Mouse (Mus musculus) mature B cell (primary cell): ENCODE results near the gene Gm10295.

Experiments used
- in situ Hi-C: fragments of 300-500 bp; cut with MboI; formaldehyde crosslinking; loops from 2 replicates; pipeline ENCODE4 v1.14.3; 2019

Gene Gm10295

DNA sequence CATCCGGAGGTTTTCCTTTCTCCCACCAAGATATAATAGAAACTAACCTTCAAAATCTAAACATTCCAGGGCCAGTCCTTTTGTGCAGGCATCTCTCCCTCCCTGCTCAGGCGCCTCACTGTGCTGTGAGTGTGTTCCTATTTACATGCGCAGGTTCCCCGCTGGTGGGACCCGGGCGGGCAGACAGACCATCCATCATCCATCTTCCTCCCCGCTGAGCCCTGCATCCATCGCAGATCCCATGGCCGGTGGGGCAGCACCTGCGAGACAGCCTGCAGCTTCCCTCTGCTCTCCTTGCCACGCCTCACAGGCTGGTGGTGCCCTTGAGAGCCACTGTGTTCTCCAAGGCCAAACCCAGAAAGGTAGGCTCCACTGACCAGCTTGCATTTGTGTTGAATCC, at the start of gene Gm10295:
Gene Gm10295 (minus strand): TSS at position 122 of the 400 bp plus-strand sequence.
- in situ Hi-C loops: no loop called here

DNA sequence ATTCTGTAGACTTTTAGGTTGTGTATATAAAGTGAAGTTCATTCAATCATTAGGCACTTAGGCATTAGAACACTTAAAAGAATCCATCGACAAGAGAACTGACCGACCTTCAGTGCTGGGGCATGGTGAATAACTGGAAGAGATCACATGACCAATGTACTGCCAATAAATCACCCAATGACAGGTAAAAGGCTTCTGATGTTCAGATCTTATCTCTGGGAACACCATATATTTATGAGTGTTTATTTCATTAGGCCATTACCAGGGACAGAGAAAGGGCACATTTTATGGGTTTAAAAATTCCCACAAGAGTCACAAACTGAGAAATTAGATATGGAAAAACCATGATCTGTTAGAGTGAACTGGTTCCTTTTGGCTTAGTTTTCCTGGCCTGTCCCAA, 49.7 kb upstream of the Gm10295 start:
- in situ Hi-C loops: no loop called here

DNA sequence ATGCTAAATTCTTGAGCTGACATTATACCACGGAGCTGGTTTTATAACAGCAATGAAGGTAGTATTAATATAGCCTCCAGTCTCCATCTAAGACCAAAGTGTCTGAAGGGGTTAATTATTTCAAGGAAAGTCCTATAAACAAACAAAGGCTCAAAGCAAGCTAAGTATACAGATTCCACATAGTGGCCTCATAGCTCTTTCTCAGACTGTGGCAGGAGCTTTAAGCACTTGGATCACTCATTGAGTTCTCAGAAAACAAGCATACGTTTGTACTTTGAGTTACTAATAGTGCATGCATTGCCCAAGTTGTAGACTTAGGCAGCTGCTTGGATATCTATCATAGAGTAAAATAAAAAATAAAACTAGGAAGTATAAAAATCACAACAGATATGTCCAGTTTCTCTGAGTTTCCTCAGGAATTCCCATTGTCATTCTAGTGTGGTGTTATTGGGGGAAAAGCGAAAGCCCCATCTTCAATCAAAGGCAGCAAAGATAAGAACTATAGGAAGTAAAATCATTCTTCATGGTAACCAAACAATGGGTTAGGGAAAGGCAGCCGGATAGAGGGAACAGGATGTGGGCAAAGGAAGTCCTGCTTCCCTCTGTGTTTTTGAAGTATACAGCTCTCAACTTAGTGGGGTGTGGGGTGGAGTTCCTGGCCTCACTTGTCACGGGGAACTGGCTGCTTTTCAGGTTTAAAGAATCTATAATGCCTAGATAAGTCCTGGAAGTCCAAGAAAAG, 48.8 kb upstream of the Gm10295 start:
- in situ Hi-C loops: no loop called here

- in situ Hi-C loops: no loop called here
These were observed 47.9 kb upstream of the Gm10295 start for GRCm38 (mm10) chr7:71398959-71399756.

GRCm38 (mm10) chr7:71398389-71398788, 47.1 kb upstream of the Gm10295 start:
- in situ Hi-C loops: no loop called here

DNA sequence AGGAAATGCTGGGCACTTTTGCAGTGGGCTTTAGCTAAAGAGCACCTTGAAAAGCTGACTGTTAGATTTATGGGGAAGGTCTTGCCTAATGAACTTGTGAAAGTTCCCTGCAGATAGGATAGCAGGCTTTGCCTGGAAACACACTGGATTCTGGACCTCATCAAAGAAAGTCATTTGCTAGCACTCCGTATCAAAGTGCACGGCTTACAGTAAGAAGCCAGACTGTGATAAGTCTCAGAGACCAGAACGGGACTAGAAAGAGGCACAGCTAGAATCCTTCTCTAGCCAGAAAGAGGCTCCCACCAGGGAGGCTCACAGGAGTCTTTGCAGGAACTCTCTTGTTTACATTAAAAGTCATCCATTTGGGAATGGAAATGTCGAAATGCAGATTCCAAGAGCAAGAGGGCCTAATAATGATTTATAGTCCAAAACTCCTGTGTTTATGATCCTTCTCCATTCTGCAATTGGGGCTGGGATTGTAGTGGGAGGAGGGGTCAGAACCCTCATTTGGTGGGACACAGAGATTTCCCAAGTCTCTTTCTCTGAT, 41.6 kb upstream of the Gm10295 start:
- in situ Hi-C loops: no loop called here

GRCm38 (mm10) chr7:71391333-71391732, 40.0 kb upstream of the Gm10295 start:
- in situ Hi-C loops: no loop called here

DNA sequence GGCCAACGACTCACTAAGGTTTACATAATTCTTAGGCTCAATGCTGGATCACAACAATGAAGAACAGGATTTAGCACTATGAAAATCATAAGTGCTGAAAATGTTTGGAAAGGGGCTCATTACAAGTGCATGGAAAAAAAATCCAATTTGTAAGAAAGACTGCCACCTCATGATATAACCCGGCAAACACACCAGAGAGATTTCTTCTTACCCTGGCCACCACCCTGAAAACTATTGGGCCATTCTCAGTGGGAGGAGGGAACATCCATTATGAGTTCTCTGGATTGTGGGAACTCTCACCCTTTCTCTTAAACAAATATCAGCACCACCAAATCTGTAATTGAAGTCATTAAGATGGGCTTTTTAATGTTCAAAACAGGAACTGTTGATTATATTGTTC, 39.0 kb upstream of the Gm10295 start:
- in situ Hi-C loops: no loop called here

DNA sequence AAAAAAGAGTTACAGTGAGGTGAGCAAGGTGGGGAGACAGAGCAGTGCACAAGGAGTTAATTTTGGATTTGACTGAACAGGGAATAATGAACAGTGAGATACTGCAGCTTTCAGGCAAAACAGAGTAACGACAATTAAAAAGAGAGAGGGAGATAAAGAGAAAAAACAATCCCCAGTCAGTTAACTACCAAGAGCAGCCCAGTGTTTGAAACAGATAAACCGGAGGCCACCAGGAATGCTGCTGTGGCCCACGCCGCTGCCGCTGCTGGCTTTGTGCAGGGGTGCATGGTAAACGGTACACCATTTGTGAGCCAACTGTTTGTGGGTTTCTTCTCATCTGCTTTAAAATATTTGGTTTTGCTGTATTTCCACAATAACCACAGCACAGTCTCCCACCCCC, 34.8 kb upstream of the Gm10295 start:
- in situ Hi-C loops: no loop called here

- in situ Hi-C loops: no loop called here
These were observed 33.6 kb upstream of the Gm10295 start for GRCm38 (mm10) chr7:71384921-71385320.

DNA sequence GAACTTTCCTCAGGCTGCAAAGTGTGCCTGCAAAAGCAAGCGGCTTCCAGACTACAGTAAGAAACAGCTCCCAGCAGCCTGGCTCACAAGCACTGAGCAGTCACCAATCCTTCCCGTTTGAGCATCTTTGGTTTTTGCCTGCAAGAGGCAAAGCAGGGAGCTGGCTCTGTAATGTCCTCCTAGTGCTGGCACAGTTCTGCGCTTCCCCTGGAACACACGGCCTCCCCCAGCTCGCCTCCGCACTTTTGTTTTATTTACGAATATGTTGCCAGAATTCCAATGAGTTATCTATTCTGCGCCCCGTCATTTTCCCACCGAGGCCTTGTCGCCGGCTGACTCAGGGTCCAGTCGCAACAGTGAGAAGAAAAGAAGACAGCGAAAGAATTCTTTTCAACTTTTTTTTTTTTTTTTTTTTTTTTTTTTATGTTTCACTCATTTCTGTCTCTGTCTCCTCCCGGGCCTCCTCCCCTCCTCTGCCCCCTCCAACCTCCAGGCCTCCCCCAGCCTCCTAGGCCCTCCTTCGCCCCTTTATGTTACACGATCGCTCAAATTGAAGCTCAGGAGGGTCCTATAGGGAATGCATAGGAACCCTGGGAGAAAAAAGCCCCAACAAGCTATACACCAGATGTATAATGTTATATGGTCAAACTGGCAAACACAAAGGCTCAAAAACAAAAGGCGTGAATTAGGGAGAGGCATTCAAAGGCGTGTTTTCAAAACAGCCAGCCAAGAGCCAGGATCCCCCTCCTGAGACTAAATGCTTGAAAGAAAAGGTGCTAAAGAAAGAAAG, 32.3 kb upstream of the Gm10295 start:
- in situ Hi-C loops: no loop called here

DNA sequence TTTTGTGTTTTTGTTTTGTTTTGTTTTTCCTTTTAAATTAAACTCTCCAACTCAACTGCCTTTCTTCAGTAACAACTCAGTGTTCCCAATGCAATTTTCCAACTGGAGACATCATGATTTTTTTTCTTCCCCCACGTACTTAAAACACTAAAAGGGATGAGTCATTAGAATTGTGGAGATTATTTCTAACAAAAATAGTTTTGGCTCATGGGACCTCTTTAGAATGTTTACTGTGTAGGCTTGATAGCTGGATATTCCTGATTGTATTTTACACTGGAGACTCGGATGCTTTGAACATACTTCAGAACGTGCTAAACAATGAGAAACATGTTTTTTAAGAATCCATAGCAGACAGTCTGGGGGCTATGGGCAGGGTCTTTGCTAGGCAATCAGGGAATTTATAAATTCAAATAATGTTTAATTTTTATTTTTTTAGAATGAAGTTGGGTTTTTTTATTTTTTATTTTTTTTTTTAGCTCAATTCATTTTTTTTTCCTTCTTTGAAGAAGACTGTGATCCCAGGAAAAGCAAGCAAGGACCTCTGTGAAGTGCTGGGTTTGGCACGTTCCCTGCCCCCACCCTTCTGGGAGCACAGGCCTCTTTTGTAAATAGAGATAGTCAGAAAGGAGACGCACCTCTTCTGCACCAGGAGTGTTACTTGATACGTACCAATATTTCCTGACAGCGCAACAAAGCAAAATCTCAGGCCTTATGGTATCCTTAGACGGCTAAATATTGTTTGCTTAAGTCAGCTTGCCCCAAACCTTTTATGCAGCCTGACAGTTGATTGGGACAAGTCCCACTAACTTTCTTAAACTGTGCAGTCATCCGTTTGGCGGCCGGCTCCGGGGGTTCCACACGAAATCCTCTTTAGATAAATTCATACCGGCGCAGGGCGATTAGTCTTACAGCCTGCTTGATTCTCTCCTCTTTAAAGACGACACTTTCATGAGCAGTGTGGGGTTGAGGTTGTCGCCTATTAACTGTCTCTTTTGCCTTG, 28.8 kb upstream of the Gm10295 start:
- in situ Hi-C loops: no loop called here

DNA sequence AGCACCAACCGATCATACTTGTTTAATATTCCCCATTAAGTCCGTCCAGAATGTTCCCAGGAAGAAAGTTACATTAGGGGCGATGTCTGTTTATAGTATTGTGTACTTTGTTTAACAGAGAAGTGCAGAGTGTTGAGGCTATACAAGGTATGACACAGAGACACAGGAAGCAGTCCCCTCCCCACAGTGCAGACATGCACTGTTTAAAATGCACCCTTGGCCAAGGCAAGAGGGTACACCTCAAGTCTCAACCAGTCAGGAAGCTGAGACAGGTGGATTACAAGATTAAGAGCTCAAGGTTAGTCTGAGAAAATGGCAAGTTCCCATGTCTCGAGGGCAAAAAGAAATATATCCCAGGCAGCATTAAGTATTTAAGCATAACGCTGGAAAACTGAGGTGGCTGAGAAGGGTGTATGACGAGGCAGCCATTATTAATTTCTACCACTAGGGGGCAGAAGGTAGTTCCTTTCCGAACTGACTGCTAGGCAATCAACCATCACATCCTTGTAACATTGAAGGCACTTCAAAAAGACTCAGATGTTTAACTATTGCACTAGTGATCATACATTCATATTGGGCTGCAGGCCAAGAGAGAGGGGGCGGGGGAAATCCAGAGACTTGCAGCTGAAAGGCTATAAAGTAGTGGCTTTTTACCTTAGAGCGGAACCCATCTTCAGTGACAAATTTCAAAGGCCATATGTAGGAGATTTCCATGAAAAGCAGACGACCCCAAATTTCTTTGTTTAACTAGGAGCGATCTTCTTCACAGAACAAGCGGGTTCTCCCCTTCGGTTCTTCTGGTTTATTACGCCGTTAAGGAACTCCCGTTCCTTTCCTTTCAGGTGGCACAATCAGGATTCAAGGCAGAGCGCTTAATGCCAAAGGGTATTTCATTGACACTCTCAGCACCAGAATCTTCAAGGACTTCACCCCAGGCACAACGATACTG, 27.8 kb upstream of the Gm10295 start:
- in situ Hi-C loops: no loop called here

GRCm38 (mm10) chr7:71377983-71378382, 26.7 kb upstream of the Gm10295 start:
- in situ Hi-C loops: no loop called here

DNA sequence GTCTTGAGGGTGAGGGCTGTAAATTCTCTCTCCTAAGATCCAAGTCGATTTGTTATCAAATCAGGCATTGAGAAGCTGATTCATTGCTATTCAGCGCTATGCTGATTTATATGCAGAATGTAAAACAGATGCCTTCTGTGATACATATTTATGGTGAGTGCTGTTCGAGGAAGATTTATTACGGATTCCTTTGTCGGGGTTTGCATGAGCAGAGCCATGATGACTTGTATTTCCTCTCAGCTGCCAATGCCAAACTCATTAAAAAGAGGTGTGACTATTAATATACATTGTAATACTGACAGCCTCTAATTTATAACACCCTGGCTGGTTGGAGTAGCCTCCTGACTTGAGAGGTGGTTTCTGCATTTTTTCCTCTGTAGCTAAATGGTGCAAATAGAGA, 22.8 kb upstream of the Gm10295 start:
- in situ Hi-C loops: no loop called here

- in situ Hi-C loops: no loop called here
These were observed 20.6 kb upstream of the Gm10295 start for GRCm38 (mm10) chr7:71371916-71372315.

- in situ Hi-C loops: no loop called here
These were observed 19.5 kb upstream of the Gm10295 start for GRCm38 (mm10) chr7:71370746-71371145.

GRCm38 (mm10) chr7:71370128-71370527, 18.8 kb upstream of the Gm10295 start:
- in situ Hi-C loops: no loop called here

DNA sequence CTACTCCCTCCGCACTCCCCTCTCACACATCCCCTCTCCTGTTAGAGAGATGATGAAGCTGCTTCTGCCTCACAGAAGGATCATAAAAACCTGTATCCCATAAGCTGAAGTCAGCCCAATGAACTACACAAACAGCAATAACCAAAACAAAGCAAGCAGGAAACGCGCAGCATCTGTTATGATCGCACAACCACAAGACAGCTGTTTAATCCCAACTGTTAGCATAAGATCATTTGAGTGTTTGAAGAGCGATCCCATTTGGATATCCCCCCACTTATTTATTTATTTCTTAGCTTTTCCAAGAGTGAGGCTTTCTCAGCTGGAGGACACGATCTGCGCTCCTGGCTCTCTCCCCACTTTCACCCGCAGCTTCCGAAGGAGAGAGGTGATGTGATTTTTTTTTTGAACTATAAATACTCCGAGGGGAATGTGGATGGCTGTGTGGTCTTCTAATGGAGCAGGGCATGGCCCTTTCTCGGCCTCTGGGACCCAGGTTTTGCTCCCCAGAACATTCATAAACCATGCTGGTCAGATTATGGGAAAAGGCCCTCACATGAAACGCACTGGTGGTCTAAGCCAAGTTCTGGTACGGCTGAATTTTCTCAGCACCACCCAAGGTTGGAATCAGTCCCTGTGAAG, 17.4 kb upstream of the Gm10295 start:
- in situ Hi-C loops: no loop called here
